Mouse (Mus musculus): ENCODE results near the gene 4930562C15Rik. TPM values are rescaled to one million over a fixed set of nuclear protein-coding genes. Genes with fewer than 3 reads are reported as not detected.

4930562C15Rik gene
- polyA plus RNA-seq, 1 experiment = not detected

DNA sequence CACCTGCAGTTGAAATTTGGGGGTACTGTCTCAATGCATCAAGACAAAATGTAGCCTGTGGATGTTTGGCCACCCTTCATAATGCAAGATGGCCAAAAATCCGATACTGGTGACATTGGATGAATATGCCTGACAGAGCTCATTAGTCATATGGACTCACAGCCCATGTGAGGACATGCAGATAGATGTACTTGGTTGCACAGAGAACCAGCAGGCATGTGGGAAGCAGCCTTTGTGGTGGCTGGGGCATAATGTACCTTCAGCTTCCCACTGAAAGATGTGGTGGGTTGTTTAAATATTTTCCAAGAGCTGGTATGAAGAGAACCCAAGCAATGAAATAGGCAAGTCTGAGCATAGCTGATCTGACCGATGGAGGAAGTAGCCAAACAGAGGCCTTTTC lies 1.4 kb upstream of the 4930562C15Rik start:
- Histone ChIP-seq H3K9me3 (replicated peaks; ENCODE audit: control insufficient read depth, insufficient read depth, low read length, poor library complexity, severe bottlenecking) (no peaks in the 10 kb centered on the region), H3K36me3 (ENCODE audit: control insufficient read depth, insufficient read depth, low read length, poor library complexity, severe bottlenecking) (no peaks in the 10 kb centered on the region), H3K27me3 (ENCODE audit: control insufficient read depth, insufficient read depth, low read length, poor library complexity, severe bottlenecking) (no peaks in the 10 kb centered on the region), H3K27ac (ENCODE audit: insufficient read depth, low read length) (no peak overlapping the region), H3K4me1 (ENCODE audit: control insufficient read depth, insufficient read depth, low read length) (no peaks in the 10 kb centered on the region), H3K9ac (ENCODE audit: low read depth, poor library complexity, severe bottlenecking) (no peak overlapping the region), H3K4me3 (ENCODE audit: low read depth, low read length) (no peak overlapping the region)
- TF ChIP-seq POLR2A (IDR thresholded peaks at IDR 0.05; ENCODE audit: insufficient read depth, low read length) = no peak
- TF ChIP-seq EP300 (IDR thresholded peaks at IDR 0.05; ENCODE audit: insufficient read depth, low read depth, low read length) = no peak
- TF ChIP-seq CTCF (IDR thresholded peaks at IDR 0.05; ENCODE audit: low read depth, low read length) = no peak

DNA sequence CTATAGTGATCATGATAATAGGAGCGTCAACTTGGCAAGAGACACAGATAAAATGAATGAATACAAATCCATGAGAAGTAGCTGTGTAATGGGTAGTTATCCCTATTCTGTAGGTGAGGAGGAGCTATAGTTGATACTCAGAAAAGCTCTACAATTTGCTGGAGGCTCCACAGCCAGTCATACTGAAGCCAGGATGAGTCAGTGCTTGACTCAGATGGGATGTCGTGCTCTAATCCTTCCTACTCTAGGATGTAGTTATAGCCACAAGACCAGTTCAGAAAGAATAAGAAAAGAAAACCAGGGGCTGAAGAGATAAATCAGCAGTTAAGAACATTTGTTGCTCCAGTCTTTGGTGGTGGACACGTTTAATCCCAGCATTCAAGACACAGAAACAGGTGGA lies 2.4 kb downstream of the 4930562C15Rik start:
- no peak for TF ChIP-seq EP300 (IDR thresholded peaks at IDR 0.05; ENCODE audit: insufficient read depth, low read depth, low read length)
- no peak for TF ChIP-seq CTCF (IDR thresholded peaks at IDR 0.05; ENCODE audit: low read depth, low read length)
- no peak for TF ChIP-seq POLR2A (IDR thresholded peaks at IDR 0.05; ENCODE audit: insufficient read depth, low read length)
- H3K9me3 ChIP-seq (replicated peaks; ENCODE audit: control insufficient read depth, insufficient read depth, low read length, poor library complexity, severe bottlenecking) = no peaks in the 10 kb centered on the region

DNA sequence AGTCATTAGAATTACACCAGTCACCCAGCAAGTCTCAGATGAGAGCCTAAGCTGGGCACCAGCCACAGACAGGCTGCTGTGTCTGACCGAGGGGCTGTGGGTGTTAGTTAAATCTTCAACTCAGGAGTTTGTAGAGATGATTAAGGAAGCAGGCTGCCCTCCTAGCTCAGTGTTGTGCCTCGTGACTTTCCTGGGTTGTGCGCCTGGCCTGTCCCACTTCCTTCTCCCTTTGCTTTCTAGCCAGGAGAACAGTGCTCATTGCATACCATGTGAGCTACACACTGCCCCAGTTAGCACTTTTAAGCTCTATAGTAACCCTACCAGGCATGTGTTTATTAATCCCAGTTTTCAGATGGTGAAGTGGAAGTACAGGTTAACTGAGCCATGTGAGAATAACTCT lies 4.3 kb downstream of the 4930562C15Rik start:
- H3K36me3 ChIP-seq (ENCODE audit: control insufficient read depth, insufficient read depth, low read length, poor library complexity, severe bottlenecking) = no peaks in the 10 kb centered on the region
- H3K9ac ChIP-seq (ENCODE audit: low read depth, poor library complexity, severe bottlenecking) = no peak overlapping the region
- no peaks in the 10 kb centered on the region for H3K4me1 ChIP-seq (ENCODE audit: control insufficient read depth, insufficient read depth, low read length)
- no peak overlapping the region for H3K4me3 ChIP-seq (ENCODE audit: low read depth, low read length)
- no peak overlapping the region for H3K27ac ChIP-seq (ENCODE audit: insufficient read depth, low read length)
- H3K9me3 ChIP-seq (replicated peaks; ENCODE audit: control insufficient read depth, insufficient read depth, low read length, poor library complexity, severe bottlenecking) = no peaks in the 10 kb centered on the region
- TF ChIP-seq EP300 (IDR thresholded peaks at IDR 0.05; ENCODE audit: insufficient read depth, low read depth, low read length) = no peak
- no peaks in the 10 kb centered on the region for H3K27me3 ChIP-seq (ENCODE audit: control insufficient read depth, insufficient read depth, low read length, poor library complexity, severe bottlenecking)

More for the DNA sequence above, 2.4 kb downstream of the 4930562C15Rik start:
- no peak overlapping the region for H3K27ac ChIP-seq (ENCODE audit: insufficient read depth, low read length)
- no peak overlapping the region for H3K4me3 ChIP-seq (ENCODE audit: low read depth, low read length)
- H3K27me3 ChIP-seq (ENCODE audit: control insufficient read depth, insufficient read depth, low read length, poor library complexity, severe bottlenecking) = no peaks in the 10 kb centered on the region
- no peaks in the 10 kb centered on the region for H3K36me3 ChIP-seq (ENCODE audit: control insufficient read depth, insufficient read depth, low read length, poor library complexity, severe bottlenecking)
- no peaks in the 10 kb centered on the region for H3K4me1 ChIP-seq (ENCODE audit: control insufficient read depth, insufficient read depth, low read length)
- H3K9ac ChIP-seq (ENCODE audit: low read depth, poor library complexity, severe bottlenecking) = no peak overlapping the region

DNA sequence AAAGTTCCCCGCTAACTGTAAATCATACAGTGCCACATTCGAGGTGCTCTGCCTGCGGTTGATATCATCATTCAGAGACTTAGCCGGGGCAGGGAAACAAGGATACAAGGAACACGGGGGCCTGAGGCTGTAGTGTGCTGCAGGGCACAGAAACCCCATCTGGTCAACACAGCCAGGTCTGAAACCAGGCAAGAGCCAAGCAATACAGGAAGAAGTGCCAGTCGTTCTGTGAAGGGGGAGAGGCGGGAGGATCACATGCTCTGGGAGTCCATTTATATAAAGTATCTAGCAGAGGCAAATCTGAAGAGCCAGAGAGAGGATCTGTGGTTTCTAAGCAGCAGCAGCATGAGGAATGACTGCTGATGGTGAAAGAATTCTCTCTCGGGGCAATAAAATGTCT lies 5.0 kb downstream of the 4930562C15Rik start:
- no peaks in the 10 kb centered on the region for H3K36me3 ChIP-seq (ENCODE audit: control insufficient read depth, insufficient read depth, low read length, poor library complexity, severe bottlenecking)
- H3K4me3 ChIP-seq (ENCODE audit: low read depth, low read length) = no peak overlapping the region
- H3K9me3 ChIP-seq (replicated peaks; ENCODE audit: control insufficient read depth, insufficient read depth, low read length, poor library complexity, severe bottlenecking) = no peaks in the 10 kb centered on the region
- TF ChIP-seq CTCF (IDR thresholded peaks at IDR 0.05; ENCODE audit: low read depth, low read length) (no peak), EP300 (IDR thresholded peaks at IDR 0.05; ENCODE audit: insufficient read depth, low read depth, low read length) (no peak), POLR2A (IDR thresholded peaks at IDR 0.05; ENCODE audit: insufficient read depth, low read length) (no peak)
- H3K9ac ChIP-seq (ENCODE audit: low read depth, poor library complexity, severe bottlenecking) = no peak overlapping the region
- H3K4me1 ChIP-seq (ENCODE audit: control insufficient read depth, insufficient read depth, low read length) = no peaks in the 10 kb centered on the region
- H3K27ac ChIP-seq (ENCODE audit: insufficient read depth, low read length) = no peak overlapping the region
- H3K27me3 ChIP-seq (ENCODE audit: control insufficient read depth, insufficient read depth, low read length, poor library complexity, severe bottlenecking) = no peaks in the 10 kb centered on the region

GRCm38 (mm10) chr16:4847041-4847440 lies 11.8 kb downstream of the 4930562C15Rik start:
- H3K27me3 ChIP-seq (ENCODE audit: control insufficient read depth, insufficient read depth, low read length, poor library complexity, severe bottlenecking) = no peaks in the 10 kb centered on the region
- TF ChIP-seq POLR2A (IDR thresholded peaks at IDR 0.05; ENCODE audit: insufficient read depth, low read length) = no peak
- TF ChIP-seq CTCF (IDR thresholded peaks at IDR 0.05; ENCODE audit: low read depth, low read length) = no peak
- TF ChIP-seq EP300 (IDR thresholded peaks at IDR 0.05; ENCODE audit: insufficient read depth, low read depth, low read length) = no peak
- no peak overlapping the region for H3K9ac ChIP-seq (ENCODE audit: low read depth, poor library complexity, severe bottlenecking)
- no peak overlapping the region for H3K4me3 ChIP-seq (ENCODE audit: low read depth, low read length)
- no peak overlapping the region for H3K27ac ChIP-seq (ENCODE audit: insufficient read depth, low read length)
- no peaks in the 10 kb centered on the region for H3K36me3 ChIP-seq (ENCODE audit: control insufficient read depth, insufficient read depth, low read length, poor library complexity, severe bottlenecking)
- no peaks in the 10 kb centered on the region for H3K4me1 ChIP-seq (ENCODE audit: control insufficient read depth, insufficient read depth, low read length)
- H3K9me3 ChIP-seq (replicated peaks; ENCODE audit: control insufficient read depth, insufficient read depth, low read length, poor library complexity, severe bottlenecking) = no peaks in the 10 kb centered on the region

GRCm38 (mm10) chr16:4848090-4848489 lies 12.9 kb downstream of the 4930562C15Rik start:
- Histone ChIP-seq H3K27ac (ENCODE audit: insufficient read depth, low read length) (no peak overlapping the region), H3K9ac (ENCODE audit: low read depth, poor library complexity, severe bottlenecking) (no peak overlapping the region), H3K4me3 (ENCODE audit: low read depth, low read length) (no peak overlapping the region), H3K9me3 (replicated peaks; ENCODE audit: control insufficient read depth, insufficient read depth, low read length, poor library complexity, severe bottlenecking) (no peaks in the 10 kb centered on the region), H3K4me1 (ENCODE audit: control insufficient read depth, insufficient read depth, low read length) (no peaks in the 10 kb centered on the region), H3K27me3 (ENCODE audit: control insufficient read depth, insufficient read depth, low read length, poor library complexity, severe bottlenecking) (no peaks in the 10 kb centered on the region), H3K36me3 (ENCODE audit: control insufficient read depth, insufficient read depth, low read length, poor library complexity, severe bottlenecking) (no peaks in the 10 kb centered on the region)
- no peak for TF ChIP-seq POLR2A (IDR thresholded peaks at IDR 0.05; ENCODE audit: insufficient read depth, low read length)

All from ES-Bruce4 (cell line).